ENCODE assay signal across 8 mouse cellular contexts in the genomic region with DNA sequence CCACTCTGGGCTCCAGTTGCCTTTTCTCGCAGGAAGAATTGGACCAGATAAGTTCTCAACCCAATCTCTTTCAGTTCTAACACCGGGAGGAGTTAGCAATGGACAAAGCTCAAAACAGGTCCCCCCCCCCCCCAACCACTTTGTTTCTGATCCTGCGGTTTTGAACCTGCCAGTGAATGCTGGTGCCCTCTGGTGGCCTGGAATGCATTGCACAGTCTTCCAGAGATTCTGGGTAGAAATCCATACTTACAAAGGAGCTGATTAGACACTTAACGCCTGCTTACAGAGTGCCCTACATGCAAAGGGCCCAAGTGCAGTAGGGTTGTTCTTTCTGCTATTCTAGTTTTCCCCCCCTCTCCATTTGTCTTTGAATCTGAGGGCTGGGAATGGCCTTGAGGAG. TPM values are rescaled to one million over a fixed set of nuclear protein-coding genes. Genes with fewer than 3 reads are reported as not detected.
DNase-seq lines count a peak whose midpoint lies in the region; ATAC-seq lines count a peak whose summit lies in the region.

No protein-coding gene starts in this region.

- no peak overlapping the region for H3K4me2 ChIP-seq in midbrain, embryonic 12.5 days (replicated peaks)

- intact Hi-C loops in gastrocnemius, postnatal 36 days (cut with DNase I) = no loop called here

- peaks cover 84% of the 10 kb centered on the region for H3K36me3 ChIP-seq in midbrain, embryonic 12.5 days
- peaks cover 70% of the 10 kb centered on the region for H3K36me3 ChIP-seq in midbrain, embryonic 10.5 days

- 68% methylated on average over 4 of the region's 4 CpGs for WGBS in midbrain, embryonic 12.5 days
- 69% methylated on average over 4 of the region's 4 CpGs for WGBS in midbrain, embryonic 10.5 days

- no peak overlapping the region for H3K4me3 ChIP-seq in midbrain, embryonic 12.5 days
- H3K4me3 ChIP-seq in midbrain, embryonic 10.5 days = no peak overlapping the region

- H3K27me3 ChIP-seq in midbrain, embryonic 12.5 days = no peaks in the 10 kb centered on the region
- no peaks in the 10 kb centered on the region for H3K27me3 ChIP-seq in midbrain, embryonic 10.5 days (ENCODE audit: low read depth, poor library complexity, severe bottlenecking)

- no peak overlapping the region for H3K9ac ChIP-seq in midbrain, embryonic 12.5 days (replicated peaks)

- DNase-seq in gastrocnemius, postnatal 10 days = peak; percentile 24
- no peak for DNase-seq in gastrocnemius, postnatal 36 days
- DNase-seq in midbrain, embryonic 10.5 days (ENCODE audit: low spot score) = no peak
- peak; percentile 58 for DNase-seq in ZHBTc4 (ENCODE audit: low read depth, low spot score)
- peak; percentile 24 for DNase-seq in lung, postnatal 14 days
- no peak for DNase-seq in kidney, postnatal 14 days

- peaks cover 3% of the 10 kb centered on the region; the same call in 1 of the 2 replicates for H3K9me3 ChIP-seq in midbrain, embryonic 12.5 days
- peaks cover 5% of the 10 kb centered on the region for H3K9me3 ChIP-seq in midbrain, embryonic 10.5 days (replicated peaks)

- H3K27ac ChIP-seq in midbrain, embryonic 12.5 days (replicated peaks) = no peak overlapping the region
- H3K27ac ChIP-seq in midbrain, embryonic 10.5 days (replicated peaks) = no peak overlapping the region

- ATAC-seq in midbrain, embryonic 12.5 days (ENCODE audit: low FRiP score, low read depth) = peak; percentile 34; the same call in 1 of the 2 replicates
- no peak for ATAC-seq in erythroid progenitor cell, adult 5-6 weeks (replicated peaks; ENCODE audit: low FRiP score, poor library complexity, severe bottlenecking)

- H3K4me1 ChIP-seq in midbrain, embryonic 12.5 days = no peaks in the 10 kb centered on the region
- no peaks in the 10 kb centered on the region for H3K4me1 ChIP-seq in midbrain, embryonic 10.5 days

RNA-seq across cellular contexts. Expression of a gene that starts 22.9 kb away (rescaled TPM):
- not detected for total RNA-seq in gastrocnemius, postnatal 10 days (2021)
- not detected for total RNA-seq in gastrocnemius, postnatal 36 days (2021)
- polyA plus RNA-seq in midbrain, embryonic 12.5 days (2016; fragmentation: Nextera tagmentation; extraction: Ambion mirVana) = 2.2 and 2.3 TPM in 2 replicates
- polyA plus RNA-seq in midbrain, embryonic 10.5 days (2016; fragmentation: Nextera tagmentation; extraction: Ambion mirVana) = 0.51 and 0.75 TPM in 2 replicates
- not detected in 2 replicates for total RNA-seq in erythroid progenitor cell, adult 5-6 weeks (2015; ENCODE audit: low replicate concordance)
- total RNA-seq in erythroid progenitor cell, adult 5-6 weeks (2017; ENCODE audit: low replicate concordance) = not detected in 2 replicates

RNA-seq across cellular contexts. Expression of a gene that starts 54.5 kb away (rescaled TPM):
- total RNA-seq in gastrocnemius, postnatal 10 days (2021) = 1 to 10 TPM in 1 of 2 experiments, under 1 TPM in 1; 0.87 to 4.3 TPM
- 1 to 10 TPM; 1.5 to 1.7 TPM for total RNA-seq in gastrocnemius, postnatal 36 days (2021)
- polyA plus RNA-seq in midbrain, embryonic 12.5 days (2016; fragmentation: Nextera tagmentation; extraction: Ambion mirVana) = 59.1 and 59.5 TPM in 2 replicates
- polyA plus RNA-seq in midbrain, embryonic 10.5 days (2016; fragmentation: Nextera tagmentation; extraction: Ambion mirVana) = 20.4 and 27.9 TPM in 2 replicates
- total RNA-seq in erythroid progenitor cell, adult 5-6 weeks (2015; ENCODE audit: low replicate concordance) = 42.9 and 56.6 TPM in 2 replicates
- total RNA-seq in erythroid progenitor cell, adult 5-6 weeks (2017; ENCODE audit: low replicate concordance) = 13.5 and 14.4 TPM in 2 replicates

Comparison
In these comparisons a context has a peak if more than half of its experiments do, and no peak if none do; other contexts are left out.
1. DNase-seq: peak in gastrocnemius, postnatal 10 days (single experiment), ZHBTc4 (single experiment) and lung, postnatal 14 days (single experiment); none in gastrocnemius, postnatal 36 days (0 of 2), midbrain, embryonic 10.5 days (single experiment) and kidney, postnatal 14 days (single experiment).